Mouse (Mus musculus): ENCODE results near the gene Fgfbp1.

- TF ChIP-seq MYC (IDR thresholded peaks at IDR 0.05; ENCODE audit: low read depth, low read length): no peak
- no peak for TF ChIP-seq TCF12 (IDR thresholded peaks at IDR 0.05; ENCODE audit: low read depth, low read length)
- TF ChIP-seq MAZ (IDR thresholded peaks at IDR 0.05; ENCODE audit: low read depth, low read length): no peak
These were observed 13.4 kb upstream of the Fgfbp1 start for GRCm38 (mm10) chr5:43994981-43995380.

All from MEL (cell line).